Mouse (Mus musculus): ENCODE data around the gene Olfr533.
"Not testable (repeated sequence)": the region's sequence is repeated elsewhere in the genome, so short reads cannot be mapped to it uniquely, and the experiment has no call there.

The Olfr533 gene

GRCm38 (mm10) chr7:140463070-140463469, at the start of gene Olfr533:
Gene Olfr533 (plus strand): TSS chr7:140463370.
- DNase-seq (ENCODE audit: low spot score), result not testable (repeated sequence)

- DNase-seq (ENCODE audit: low spot score), result no peak
Measured at GRCm38 (mm10) chr7:140421539-140421938, 41.6 kb upstream of the Olfr533 start, which contains the start of gene Olfr532. Gene Olfr532 (minus strand): TSS chr7:140421639.

DNA sequence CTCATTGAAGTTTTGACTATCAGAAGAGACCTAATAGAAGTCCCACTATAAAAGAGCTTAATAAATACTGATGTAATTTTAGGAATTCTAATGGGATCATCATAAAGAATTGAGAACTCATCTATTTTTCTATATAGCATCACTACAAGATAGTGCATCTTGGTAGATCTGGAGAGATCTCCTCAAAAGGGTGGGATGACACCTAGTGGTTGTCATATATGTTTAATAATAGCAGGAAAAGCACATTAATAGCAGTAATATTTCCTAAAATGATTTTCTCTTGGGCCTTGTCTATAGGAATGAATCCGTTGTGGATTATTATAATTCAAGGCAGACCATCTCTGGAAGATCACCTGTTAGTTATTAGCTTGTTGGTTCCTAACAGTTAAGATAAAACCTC, 20.0 kb upstream of the Olfr533 start:
- no peak for DNase-seq (ENCODE audit: low spot score)

DNA sequence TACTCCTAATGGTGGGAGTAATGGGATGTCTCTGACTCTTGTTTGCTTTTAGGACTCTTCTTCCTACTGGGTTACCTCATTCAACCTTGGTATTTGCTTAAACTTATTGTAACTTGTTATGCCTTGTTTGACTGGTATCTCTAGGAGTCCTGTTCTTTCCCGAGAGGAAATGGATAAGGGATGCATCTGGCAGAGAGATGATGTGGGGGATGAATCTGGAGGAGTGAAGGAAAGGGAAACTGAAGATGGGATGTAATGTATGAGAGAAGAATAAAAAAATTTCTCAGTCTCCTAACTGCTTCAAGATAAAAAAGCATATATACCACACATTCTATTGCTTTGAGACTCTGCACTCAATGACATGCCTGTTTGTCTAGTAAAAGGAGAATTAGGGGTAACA, 14.7 kb downstream of the Olfr533 start:
- no peak for DNase-seq (ENCODE audit: low spot score)

GRCm38 (mm10) chr7:140478733-140479132, 15.6 kb downstream of the Olfr533 start:
- DNase-seq (ENCODE audit: low spot score), result no peak

- DNase-seq (ENCODE audit: low spot score), result no peak
Measured at GRCm38 (mm10) chr7:140483916-140484315, 20.7 kb downstream of the Olfr533 start, which contains the start of gene Olfr535. Gene Olfr535 (plus strand): TSS chr7:140484216.

- DNase-seq (ENCODE audit: low spot score), result no peak
Measured at GRCm38 (mm10) chr7:140488981-140489380, 25.8 kb downstream of the Olfr533 start.

DNA sequence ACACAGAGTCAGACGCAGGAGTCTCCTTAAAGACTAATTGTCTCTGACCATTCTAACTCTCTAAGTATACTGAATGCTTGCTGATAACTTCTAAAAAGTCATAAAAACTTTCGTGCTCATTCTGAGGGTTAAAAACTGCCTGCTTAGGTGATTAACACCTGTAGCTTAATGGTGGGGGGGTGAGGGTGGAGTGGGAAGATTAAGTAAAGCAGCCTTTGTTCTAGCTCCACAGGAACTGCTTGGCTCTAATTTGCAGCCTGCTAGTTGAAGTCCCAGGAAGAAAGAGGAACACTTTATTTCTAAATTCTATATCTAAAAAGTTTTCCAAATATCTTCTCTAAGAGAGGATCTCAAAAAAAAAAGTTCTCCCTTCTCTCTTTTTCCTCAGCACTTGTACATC, 31.1 kb downstream of the Olfr533 start:
- DNase-seq (ENCODE audit: low spot score), result no peak

DNA sequence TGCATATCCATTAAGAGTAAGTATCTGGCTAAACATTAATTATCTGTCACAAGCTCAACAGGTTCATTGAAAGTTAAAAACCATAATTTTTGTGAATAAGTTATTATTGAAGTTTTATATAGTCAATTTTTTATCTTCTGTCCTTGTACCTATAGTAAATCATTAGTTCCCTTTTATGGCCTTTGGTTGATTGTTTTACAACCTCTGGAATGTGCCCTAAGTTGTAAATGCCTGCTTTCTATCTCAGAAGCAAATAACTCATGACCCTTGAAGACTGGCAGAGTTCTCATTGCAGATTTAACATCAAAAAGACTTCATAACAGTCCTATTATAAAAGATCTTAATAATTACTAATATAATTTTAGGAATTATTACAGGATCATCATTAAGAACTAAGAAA, 31.5 kb downstream of the Olfr533 start:
- DNase-seq (ENCODE audit: low spot score), result no peak

- DNase-seq (ENCODE audit: low spot score), result not testable (repeated sequence)
Measured at GRCm38 (mm10) chr7:140507346-140508021, 44.3 kb downstream of the Olfr533 start, which contains the start of gene Olfr536. Gene Olfr536 (minus strand): TSS chr7:140507396.
